Mouse (Mus musculus) neural tube, embryonic 12.5 days (tissue): ENCODE measurements around the gene Pla2g4d. TPM values are rescaled to one million over a fixed set of nuclear protein-coding genes. Genes with fewer than 3 reads are reported as not detected.

Source experiments
- polyA plus RNA-seq: library from polyadenylated mRNA; unstranded; fragments of >200 nt; fragmentation: Nextera tagmentation; extraction: Ambion mirVana; gene quantifications from 2 replicates; pipeline ENCODE4 v1.2.1, GENCODE M21; 2016

Gene Pla2g4d
- polyA plus RNA-seq, 1 experiment from 2014 or later: 0.05 TPM

Other genes starting within 250 kb of the Pla2g4d start
- 19.1 and 19.6 TPM in 2 replicates for gene Ehd4, start 134.6 kb downstream of the Pla2g4d start, polyA plus RNA-seq
- gene Pla2g4e, start 43.9 kb downstream of the Pla2g4d start, polyA plus RNA-seq: 0.10 and 0.13 TPM in 2 replicates
- gene Pla2g4f, start 25.0 kb upstream of the Pla2g4d start, polyA plus RNA-seq: not detected in 2 replicates
- gene Vps39, start 63.9 kb upstream of the Pla2g4d start, polyA plus RNA-seq: 41.0 and 44.5 TPM in 2 replicates
- gene Ganc, start 114.7 kb upstream of the Pla2g4d start, polyA plus RNA-seq: 10.6 and 10.7 TPM in 2 replicates
- gene Tmem87a, start 114.9 kb upstream of the Pla2g4d start, polyA plus RNA-seq: 6.8 and 8.0 TPM in 2 replicates
- 0.98 and 1.2 TPM in 2 replicates for gene Capn3, start 166.8 kb upstream of the Pla2g4d start, polyA plus RNA-seq